Comparison of ENCODE assay signal across 22 mouse cellular contexts in genomic region chr7:127290142-127290541, GRCm38 (mm10). TPM values are rescaled to one million over a fixed set of nuclear protein-coding genes. Genes with fewer than 3 reads are reported as not detected.
DNase-seq lines count a peak whose midpoint lies in the region; ATAC-seq lines count a peak whose summit lies in the region.
"Had no signal": no experiment of that assay in that cellular context is flagged by ENCODE, and none has a peak within 500 bp of the region (broad histone marks: within the 10 kb centered on the region; RNA-seq: fewer than 3 reads in every experiment).

No protein-coding gene starts in this region.

- no peak overlapping the region for H3K4me3 ChIP-seq in kidney, embryonic 16.5 days (ENCODE audit: low read length)
- H3K4me3 ChIP-seq: embryonic facial prominence, embryonic 10.5 days; heart, embryonic 13.5 days; layer of hippocampus, adult 2 months; limb, embryonic 15.5 days had no signal

- no peaks in the 10 kb centered on the region for H3K27me3 ChIP-seq in kidney, embryonic 16.5 days (ENCODE audit: insufficient read depth, low read length)
- H3K27me3 ChIP-seq: limb, embryonic 15.5 days; Patski had no signal

- H3K9ac ChIP-seq in kidney, embryonic 16.5 days (replicated peaks; ENCODE audit: low read length) = no peak overlapping the region
- H3K9ac ChIP-seq: heart, embryonic 13.5 days; limb, embryonic 15.5 days had no signal

- 37% methylated on average over 8 of the region's 8 CpGs for WGBS in kidney, embryonic 16.5 days

- no peak for DNase-seq in kidney, postnatal 10 days
- peak; percentile 38 to 52 for DNase-seq in B cell, adult 2 months
- no peak for DNase-seq in cerebellum, postnatal 14 days
- no peak for DNase-seq in lung, postnatal 14 days
- DNase-seq in lung, postnatal 36 days = no peak
- DNase-seq: adrenal gland, postnatal 10 days; cerebellum, adult 11-12 months; cerebellum, postnatal 36 days; layer of hippocampus, postnatal 36 days; lung, adult 2 months had no signal

- ATAC-seq in kidney, embryonic 16.5 days (ENCODE audit: low FRiP score, low TSS enrichment) = no peak
- ATAC-seq in granulocyte monocyte progenitor cell, adult 5-6 weeks (replicated peaks; ENCODE audit: poor library complexity, severe bottlenecking) = peak; percentile 81
- ATAC-seq in neutrophil, adult 5-6 weeks (ENCODE audit: extremely low read depth, insufficient number of reproducible peaks, low FRiP score, poor library complexity, severe bottlenecking) = peak; percentile 11; the same call in 1 of the 2 replicates
- ATAC-seq: hindbrain, embryonic 16.5 days; intestine, postnatal 0 days; midbrain, embryonic 16.5 days; Patski had no signal

- 0 out of 2 replicates have a peak overlapping the region, but pooled peaks have one; percentile 4 for H3K4me2 ChIP-seq in kidney, embryonic 16.5 days (replicated peaks; ENCODE audit: low read depth, low read length)
- H3K4me2 ChIP-seq: heart, embryonic 13.5 days; limb, embryonic 15.5 days had no signal

- H3K36me3 ChIP-seq in kidney, embryonic 16.5 days (ENCODE audit: insufficient read depth, low read length) = no peaks in the 10 kb centered on the region
- H3K36me3 ChIP-seq: embryonic facial prominence, embryonic 10.5 days; heart, embryonic 13.5 days; limb, embryonic 15.5 days had no signal

- no peak overlapping the region for H3K27ac ChIP-seq in kidney, embryonic 16.5 days (ENCODE audit: low read length)
- H3K27ac ChIP-seq: embryonic facial prominence, embryonic 10.5 days; heart, embryonic 13.5 days; kidney, postnatal 0 days; layer of hippocampus, adult 2 months; limb, embryonic 15.5 days had no signal

- peaks cover 11% of the 10 kb centered on the region for H3K9me3 ChIP-seq in kidney, embryonic 16.5 days (ENCODE audit: low read length)

- no peaks in the 10 kb centered on the region for H3K4me1 ChIP-seq in kidney, embryonic 16.5 days (ENCODE audit: insufficient read depth, low read length)
- H3K4me1 ChIP-seq: heart, embryonic 13.5 days; limb, embryonic 15.5 days had no signal

RNA-seq across cellular contexts. Expression of gene Itgal, which starts 5.9 kb away (rescaled TPM):
- 1.0 and 1.4 TPM in 2 replicates for polyA plus RNA-seq in kidney, embryonic 16.5 days (2015; fragmentation: Nextera tagmentation; extraction: Ambion mirVana)
- total RNA-seq in granulocyte monocyte progenitor cell, adult 5-6 weeks (2014; fragmentation: Nextera tagmentation) = 57.2 and 65.5 TPM in 2 replicates
- total RNA-seq in granulocyte monocyte progenitor cell, adult 5-6 weeks (2017) = 22.4 and 27.1 TPM in 2 replicates
- total RNA-seq in neutrophil, adult 5-6 weeks (2017) = 144 and 148 TPM in 2 replicates

RNA-seq across cellular contexts. Expression of gene Sephs2, which starts 16.3 kb away (rescaled TPM):
- polyA plus RNA-seq in kidney, embryonic 16.5 days (2015; fragmentation: Nextera tagmentation; extraction: Ambion mirVana) = 105 and 108 TPM in 2 replicates
- 63.0 and 70.4 TPM in 2 replicates for total RNA-seq in granulocyte monocyte progenitor cell, adult 5-6 weeks (2014; fragmentation: Nextera tagmentation)
- 158 and 176 TPM in 2 replicates for total RNA-seq in granulocyte monocyte progenitor cell, adult 5-6 weeks (2017)
- 193 and 208 TPM in 2 replicates for total RNA-seq in neutrophil, adult 5-6 weeks (2017)

RNA-seq across cellular contexts. Expression of gene Dctpp1, which starts 29.6 kb away (rescaled TPM):
- polyA plus RNA-seq in kidney, embryonic 16.5 days (2015; fragmentation: Nextera tagmentation; extraction: Ambion mirVana) = 196 and 200 TPM in 2 replicates
- 99.5 and 126 TPM in 2 replicates for total RNA-seq in granulocyte monocyte progenitor cell, adult 5-6 weeks (2014; fragmentation: Nextera tagmentation)
- total RNA-seq in granulocyte monocyte progenitor cell, adult 5-6 weeks (2017) = 68.9 and 72.0 TPM in 2 replicates
- total RNA-seq in neutrophil, adult 5-6 weeks (2017) = 6.8 and 8.0 TPM in 2 replicates

RNA-seq across cellular contexts. Expression of gene Zfp771, which starts 46.1 kb away (rescaled TPM):
- polyA plus RNA-seq in kidney, embryonic 16.5 days (2015; fragmentation: Nextera tagmentation; extraction: Ambion mirVana) = 60.5 and 64.3 TPM in 2 replicates
- total RNA-seq in granulocyte monocyte progenitor cell, adult 5-6 weeks (2014; fragmentation: Nextera tagmentation) = 4.9 and 7.8 TPM in 2 replicates
- total RNA-seq in granulocyte monocyte progenitor cell, adult 5-6 weeks (2017) = 5.9 and 10.6 TPM in 2 replicates
- total RNA-seq in neutrophil, adult 5-6 weeks (2017) = 6.1 and 7.4 TPM in 2 replicates

RNA-seq across cellular contexts. Expression of gene Zfp768, which starts 55.2 kb away (rescaled TPM):
- 25.4 and 25.5 TPM in 2 replicates for polyA plus RNA-seq in kidney, embryonic 16.5 days (2015; fragmentation: Nextera tagmentation; extraction: Ambion mirVana)
- total RNA-seq in granulocyte monocyte progenitor cell, adult 5-6 weeks (2014; fragmentation: Nextera tagmentation) = 3.7 and 9.6 TPM in 2 replicates
- 5.5 and 6.2 TPM in 2 replicates for total RNA-seq in granulocyte monocyte progenitor cell, adult 5-6 weeks (2017)
- 5.4 and 6.8 TPM in 2 replicates for total RNA-seq in neutrophil, adult 5-6 weeks (2017)

Comparison
In these comparisons a context has a peak if more than half of its experiments do, and no peak if none do; other contexts are left out.
1. DNase-seq: peak in B cell, adult 2 months (2 of 2); none in kidney, postnatal 10 days (single experiment), cerebellum, postnatal 14 days (0 of 2), lung, postnatal 14 days (single experiment) and lung, postnatal 36 days (single experiment).